Mouse (Mus musculus): ENCODE measurements around the gene Mcm2.
A peak's percentile ranks its signal among the peaks of the same experiment; 100 is the strongest.

Mcm2 gene

GRCm38 (mm10) chr6:88889410-88890042 is 9.1 kb downstream of the Mcm2 start:
- DNase-seq (ENCODE audit: low read depth) = no peak

DNA sequence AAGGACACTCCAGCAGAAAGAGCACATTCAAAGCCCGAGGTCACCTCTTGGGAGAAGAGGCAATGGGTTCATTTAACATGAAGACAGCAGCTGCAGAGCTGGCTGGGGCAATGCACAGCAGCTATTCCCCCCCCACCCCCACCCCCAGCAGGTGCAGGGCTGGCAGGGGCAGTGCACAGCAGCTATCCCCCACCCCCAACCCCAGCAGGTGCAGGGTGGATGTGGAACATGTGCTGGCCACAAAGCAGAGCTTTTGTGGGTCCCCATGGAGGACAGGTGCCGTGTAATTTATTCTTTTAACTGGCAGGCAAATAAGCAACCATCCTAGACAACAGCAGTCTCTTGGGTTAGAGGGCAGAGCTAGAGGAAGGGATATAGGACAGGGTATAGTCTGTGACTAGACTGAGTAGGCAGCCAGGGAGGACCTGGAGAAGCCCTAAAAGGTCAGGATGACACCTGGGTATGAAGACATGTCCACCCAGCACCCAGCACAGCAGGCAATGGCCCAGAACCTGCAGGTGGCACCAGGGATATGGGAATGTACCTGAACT is 12.1 kb downstream of the Mcm2 start:
- no peak for DNase-seq (ENCODE audit: low read depth)

- no peak for DNase-seq (ENCODE audit: low read depth)
Observed at GRCm38 (mm10) chr6:88885644-88886416, 12.8 kb downstream of the Mcm2 start.

DNA sequence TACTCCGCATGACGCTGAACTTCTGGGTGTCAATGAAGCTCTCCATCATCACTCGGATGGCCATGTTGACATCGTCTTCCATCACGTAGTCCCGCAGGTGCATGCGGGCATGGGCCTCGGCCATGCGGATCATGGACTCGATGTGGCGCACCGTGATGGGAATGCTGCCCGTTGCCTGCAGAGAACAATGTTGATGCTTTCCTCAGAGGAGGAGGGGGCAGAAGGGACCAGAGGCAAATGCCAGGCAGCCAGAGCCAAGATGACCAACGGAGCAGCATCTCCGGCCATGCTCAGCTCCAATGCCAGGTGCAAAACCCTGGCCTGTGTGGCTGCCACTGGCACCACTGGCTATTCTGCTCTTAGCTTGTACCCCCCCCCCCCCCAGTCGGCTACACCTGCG is 13.9 kb downstream of the Mcm2 start:
- no peak for DNase-seq (ENCODE audit: low read depth)

GRCm38 (mm10) chr6:88884195-88884594 is 14.4 kb downstream of the Mcm2 start:
- no peak for DNase-seq (ENCODE audit: low read depth)

GRCm38 (mm10) chr6:88881334-88881733 is 17.2 kb downstream of the Mcm2 start:
- no peak for DNase-seq (ENCODE audit: low read depth)

- no peak for DNase-seq (ENCODE audit: low read depth)
Observed at GRCm38 (mm10) chr6:88879471-88879870, 19.1 kb downstream of the Mcm2 start.

- no peak for DNase-seq (ENCODE audit: low read depth)
Observed at GRCm38 (mm10) chr6:88874868-88875508, 23.6 kb downstream of the Mcm2 start, which contains the start of gene Podxl2. Podxl2 (minus strand) TSS chr6:88875044.

DNA sequence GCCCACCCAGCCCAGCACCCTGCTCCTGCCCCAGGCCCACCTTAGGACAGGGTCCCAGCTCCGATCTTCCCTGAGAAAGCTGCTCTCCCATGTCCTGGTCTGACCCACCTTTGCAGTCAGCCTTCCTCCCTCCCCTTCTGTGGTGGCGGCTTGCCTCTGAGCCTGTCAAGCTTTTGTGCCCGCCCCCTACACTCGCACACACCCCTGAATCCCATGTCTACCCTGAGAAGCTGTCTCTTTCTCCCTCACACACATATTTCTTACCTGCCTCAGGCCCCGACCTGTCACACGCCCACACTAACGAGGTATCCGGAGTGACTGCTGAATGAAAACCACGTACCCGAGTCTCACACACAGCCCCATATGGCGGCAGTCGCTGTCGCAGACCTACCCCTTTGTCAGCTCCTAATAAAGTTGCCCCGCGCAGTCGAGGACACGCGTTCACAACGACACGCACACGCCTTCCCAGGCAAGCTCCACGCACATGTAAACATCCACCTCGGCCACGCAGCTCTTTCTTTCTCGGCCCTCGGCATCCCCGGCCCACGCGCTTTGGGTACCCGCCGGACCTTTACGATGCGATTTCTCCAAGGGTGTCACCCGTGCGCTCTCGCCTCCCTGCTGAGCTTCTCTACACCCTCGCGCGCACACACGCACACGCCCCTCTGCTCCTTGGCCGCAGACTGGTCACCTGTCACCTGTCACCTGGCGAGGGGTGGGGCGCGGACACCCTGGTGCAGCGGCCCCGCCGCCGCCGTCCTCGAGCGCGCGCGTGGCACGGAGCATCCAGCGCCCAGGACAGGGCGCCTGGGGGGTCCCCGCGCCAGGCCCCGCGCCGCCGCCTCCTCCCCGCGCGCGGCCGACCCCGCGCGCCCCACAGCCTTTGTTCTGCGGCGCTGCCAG is 24.4 kb downstream of the Mcm2 start:
- DNase-seq (ENCODE audit: low read depth) = no peak

DNA sequence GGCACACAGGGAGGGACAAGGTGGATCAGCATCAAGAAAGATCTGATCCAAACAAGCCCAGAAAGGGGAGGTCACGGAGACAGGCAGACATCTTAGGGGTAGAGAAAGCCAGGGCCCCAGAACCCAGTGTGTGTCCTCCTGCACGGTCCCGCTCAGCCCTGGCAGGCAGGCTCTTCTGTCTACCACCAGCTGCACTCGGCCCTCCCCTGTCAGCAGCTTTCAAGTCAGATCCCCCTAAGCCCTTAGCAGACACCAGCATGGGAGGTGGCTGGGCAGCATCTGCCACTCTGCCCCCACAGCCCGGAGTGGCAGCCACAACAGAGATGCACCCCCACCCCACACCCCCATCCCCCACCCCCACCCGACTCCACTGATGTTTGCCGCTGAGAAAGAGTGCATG is 25.8 kb downstream of the Mcm2 start:
- no peak for DNase-seq (ENCODE audit: low read depth)

DNA sequence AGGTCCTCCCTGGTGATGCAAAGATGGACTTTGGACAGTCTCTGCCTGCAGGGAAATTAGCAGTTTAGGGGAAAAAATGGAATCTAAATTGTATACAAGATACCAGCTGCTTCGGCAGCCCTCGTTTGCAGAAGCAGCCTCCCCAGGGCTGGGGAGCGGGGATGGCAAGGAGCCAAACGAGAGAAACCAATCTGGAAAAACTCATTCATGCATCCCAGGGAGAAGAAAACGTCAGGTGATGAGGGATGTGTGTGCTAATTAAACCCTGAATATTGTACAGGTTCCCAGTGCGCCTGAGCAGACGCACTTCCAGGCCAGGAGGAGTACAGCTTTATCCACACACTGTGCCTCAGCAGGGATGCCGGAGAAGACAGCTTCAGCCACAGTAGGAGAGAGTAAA is 27.0 kb downstream of the Mcm2 start:
- DNase-seq (ENCODE audit: low read depth) = no peak

- no peak for DNase-seq (ENCODE audit: low read depth)
Observed at GRCm38 (mm10) chr6:88870594-88870993, 28.0 kb downstream of the Mcm2 start.

GRCm38 (mm10) chr6:88869459-88869858 is 29.1 kb downstream of the Mcm2 start:
- no peak for DNase-seq (ENCODE audit: low read depth)

DNA sequence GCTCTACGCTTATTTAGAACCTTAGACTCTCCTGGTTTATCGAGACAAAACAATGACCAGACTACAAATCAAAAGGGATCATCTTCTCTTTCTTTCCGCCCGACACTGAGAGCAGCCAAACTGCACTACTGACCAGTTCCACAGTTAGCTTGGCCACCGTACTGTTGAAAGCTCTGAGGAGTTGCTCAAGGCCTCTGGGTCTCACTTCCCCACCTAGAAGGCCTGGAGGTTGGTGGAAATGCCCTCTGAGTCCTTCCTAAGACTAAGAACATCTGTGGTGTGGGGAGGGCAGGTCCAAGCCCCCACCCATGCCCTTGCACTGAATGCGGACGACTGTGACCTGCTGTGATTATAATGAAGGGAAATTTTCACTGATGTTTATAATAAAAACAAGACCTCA is 32.9 kb downstream of the Mcm2 start:
- no peak for DNase-seq (ENCODE audit: low read depth)

- peak; percentile 36 for DNase-seq (ENCODE audit: low read depth)
Observed at GRCm38 (mm10) chr6:88860914-88861313, 37.7 kb downstream of the Mcm2 start.

DNA sequence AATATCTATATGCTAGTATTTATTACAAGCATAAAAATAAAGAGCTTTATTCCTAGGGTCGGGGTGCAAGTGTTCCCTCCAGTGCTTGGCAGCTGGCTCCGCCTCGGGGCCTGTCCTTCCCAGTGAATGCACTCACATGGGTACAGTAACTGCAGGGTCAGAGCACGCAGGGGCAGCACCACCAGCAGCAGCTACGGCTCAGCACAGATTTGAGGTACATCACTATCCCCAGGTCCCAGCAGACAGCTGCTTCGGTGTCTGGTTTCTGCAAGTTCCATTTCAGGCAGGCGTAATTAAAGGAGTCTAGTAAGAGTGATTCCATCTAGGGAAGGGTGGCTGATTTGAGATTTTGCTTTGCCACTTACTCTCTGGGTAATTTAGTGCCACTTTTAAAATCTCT is 40.2 kb downstream of the Mcm2 start:
- no peak for DNase-seq (ENCODE audit: low read depth)

GRCm38 (mm10) chr6:88857830-88858229 is 40.8 kb downstream of the Mcm2 start:
- no peak for DNase-seq (ENCODE audit: low read depth)

GRCm38 (mm10) chr6:88857249-88857648 is 41.3 kb downstream of the Mcm2 start:
- no peak for DNase-seq (ENCODE audit: low read depth)

DNA sequence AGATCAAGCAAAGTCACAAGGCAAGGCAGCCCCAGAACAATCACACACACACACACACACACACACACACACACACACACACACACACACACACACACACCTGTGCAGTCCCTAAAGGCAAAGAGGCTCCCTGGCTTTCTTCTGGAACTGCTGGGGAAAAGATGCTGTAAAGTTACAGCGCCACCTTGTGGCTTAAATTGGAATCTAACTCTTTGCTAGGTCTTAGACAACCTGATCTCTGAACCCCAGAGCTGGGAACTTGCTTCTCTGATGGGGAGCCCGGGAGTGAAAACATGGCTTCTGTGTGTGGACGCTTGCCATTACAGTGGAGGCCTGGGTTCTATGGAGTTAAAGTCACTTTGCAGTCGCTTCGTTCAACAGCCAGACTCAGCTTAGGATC is 42.9 kb downstream of the Mcm2 start:
- DNase-seq (ENCODE audit: low read depth) = peak; percentile 82

DNA sequence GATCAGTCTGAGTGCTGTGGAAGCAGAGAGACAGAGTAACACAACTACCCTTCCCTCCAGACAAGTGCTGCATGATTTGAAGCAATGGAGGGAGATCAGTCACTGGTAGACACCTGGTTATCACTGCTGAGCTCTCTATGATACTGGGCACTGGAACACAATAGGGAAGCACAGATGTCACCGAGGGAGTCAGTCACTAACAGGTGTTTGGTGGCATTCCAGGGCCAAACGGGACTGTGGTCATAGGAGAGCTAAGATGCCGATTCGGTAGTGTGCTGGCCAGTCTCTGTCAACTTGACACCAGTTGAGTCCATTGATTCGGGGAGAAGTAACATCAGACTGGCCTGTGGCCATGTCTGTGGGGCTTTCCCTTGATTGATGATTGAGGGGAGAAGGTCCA is 44.1 kb downstream of the Mcm2 start:
- no peak for DNase-seq (ENCODE audit: low read depth)

- DNase-seq (ENCODE audit: low read depth) = no peak
Observed at GRCm38 (mm10) chr6:88850034-88850433, 48.5 kb downstream of the Mcm2 start.

DNA sequence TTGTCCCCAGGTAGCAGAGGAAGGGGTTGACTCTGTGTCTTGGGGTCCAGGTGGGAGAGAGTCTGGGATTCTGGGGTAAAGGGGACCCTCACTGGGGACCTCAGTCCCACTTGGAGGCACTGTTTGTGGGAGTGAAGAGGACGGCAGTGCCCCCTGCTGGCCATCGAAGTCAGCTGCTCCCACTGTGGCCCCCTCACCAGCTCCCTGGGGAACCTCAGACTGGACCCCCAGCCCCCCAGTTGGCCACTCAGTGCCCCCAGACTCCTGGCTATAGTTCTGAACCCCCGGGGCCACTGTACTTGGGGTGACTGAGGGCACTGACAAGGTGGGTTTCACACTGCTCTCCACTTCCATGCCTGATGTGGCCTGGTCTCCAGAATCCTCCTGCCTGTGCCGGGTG is 49.3 kb downstream of the Mcm2 start:
- DNase-seq (ENCODE audit: low read depth) = peak; percentile 44

Data from naive thymus-derived CD4-positive, alpha-beta T cell, adult 2 months (primary cell).